Mouse (Mus musculus) cerebellum, adult 2 months (tissue): Measurements from ENCODE around the gene Gkap1. TPM values are rescaled to one million over a fixed set of nuclear protein-coding genes. Genes with fewer than 3 reads are reported as not detected.

ENCODE experiments used
- DNase-seq, 2 experiments: peaks; one replicate each; pipeline ENCODE4 v3.0.0; 2021
- H3K27ac ChIP-seq: fragments of 200-500 bp; 2 replicates; pipeline ENCODE4 v1.5.1; 2012; ENCODE audit warnings: low read length, control low read depth, inconsistent platforms; ENCODE audit not compliant: insufficient read depth
- H3K27me3 ChIP-seq: fragments of 200-500 bp; 2 replicates; pipeline ENCODE4 v1.6.1; 2012; ENCODE audit warnings: inconsistent platforms, mild to moderate bottlenecking, low read length, moderate library complexity; ENCODE audit not compliant: control insufficient read depth, insufficient read depth
- H3K4me1 ChIP-seq: fragments of 200-500 bp; 2 replicates; pipeline ENCODE4 v1.6.1; 2011; ENCODE audit warnings: low read length; ENCODE audit not compliant: control insufficient read depth, insufficient read depth
- H3K4me3 ChIP-seq: fragments of 200-500 bp; replicated peaks from 2 replicates; pipeline ENCODE3; 2011; ENCODE audit warnings: mild to moderate bottlenecking, low read depth, low read length, control low read depth; ENCODE audit not compliant: insufficient read depth
- CTCF ChIP-seq: fragments of 200-500 bp; IDR thresholded peaks from 2 replicates; pipeline ENCODE4 v1.5.1; 2011; ENCODE audit warnings: low read depth, mild to moderate bottlenecking, control low read depth, low read length, moderate library complexity, borderline replicate concordance; ENCODE audit not compliant: insufficient read depth
- POLR2A ChIP-seq: fragments of 200-500 bp; IDR thresholded peaks from 2 replicates; pipeline ENCODE4 v1.6.1; 2011; ENCODE audit warnings: low read length, control low read depth, borderline replicate concordance; ENCODE audit not compliant: insufficient read depth
- WGBS: fragments of 180-500 bp; shearing (Covaris S2); methylation state at CpG from one replicate; pipeline ENCODE4 v1.1.7; 2018; 5-methylcytosine and 5-hydroxymethylcytosine counted together
- polyA plus RNA-seq: library from polyadenylated mRNA; depleted of rRNA; stranded (reverse); fragments of >200 nt; gene quantifications from 2 replicates; pipeline ENCODE4 v1.2.3, GENCODE M21; 2012

Gene Gkap1
- polyA plus RNA-seq, 1 experiment = 30.0 TPM

GRCm38 (mm10) chr13:58302421-58303145 lies 27.1 kb upstream of the Gkap1 start:
- DNase-seq = peak; percentile 42 to 54
- WGBS = 28% methylated on average over 9 of the region's 9 CpGs
- TF ChIP-seq CTCF = no peak
- no peak for TF ChIP-seq POLR2A
- no peak overlapping the region for H3K27ac ChIP-seq
- no peaks in the 10 kb centered on the region for H3K27me3 ChIP-seq
- H3K4me3 ChIP-seq = no peak overlapping the region
- 0 out of 2 replicates have a peak, but pooled peaks cover 6% of the 10 kb centered on the region for H3K4me1 ChIP-seq

- H3K4me1 ChIP-seq = 0 out of 2 replicates have a peak, but pooled peaks cover 6% of the 10 kb centered on the region
- no peaks in the 10 kb centered on the region for H3K27me3 ChIP-seq
- WGBS = 97% methylated on average over 6 of the region's 6 CpGs
- no peak overlapping the region for H3K4me3 ChIP-seq
- DNase-seq = no peak
- H3K27ac ChIP-seq = no peak overlapping the region
- TF ChIP-seq CTCF (no peak), POLR2A (no peak)
These were observed 26.5 kb upstream of the Gkap1 start for GRCm38 (mm10) chr13:58301961-58302360.

GRCm38 (mm10) chr13:58298756-58299155 lies 23.3 kb upstream of the Gkap1 start:
- Histone ChIP-seq H3K4me3 (no peak overlapping the region), H3K27ac (no peak overlapping the region), H3K4me1 (0 out of 2 replicates have a peak, but pooled peaks cover 6% of the 10 kb centered on the region), H3K27me3 (no peaks in the 10 kb centered on the region)
- WGBS = 92% methylated on average over 3 of the region's 3 CpGs
- TF ChIP-seq POLR2A = no peak
- TF ChIP-seq CTCF = no peak
- DNase-seq = no peak

- no peak overlapping the region for H3K4me3 ChIP-seq
- no peaks in the 10 kb centered on the region for H3K27me3 ChIP-seq
- WGBS = 83% methylated on average over 3 of the region's 3 CpGs
- TF ChIP-seq POLR2A = no peak
- no peak for TF ChIP-seq CTCF
- DNase-seq = no peak
- H3K27ac ChIP-seq = no peak overlapping the region
- no peaks in the 10 kb centered on the region for H3K4me1 ChIP-seq
These were observed 20.1 kb upstream of the Gkap1 start for GRCm38 (mm10) chr13:58295582-58295981.

GRCm38 (mm10) chr13:58292811-58293210 lies 17.3 kb upstream of the Gkap1 start:
- DNase-seq = no peak
- TF ChIP-seq CTCF (no peak), POLR2A (no peak)
- H3K4me3 ChIP-seq = no peak overlapping the region
- H3K27me3 ChIP-seq = no peaks in the 10 kb centered on the region
- H3K4me1 ChIP-seq = no peaks in the 10 kb centered on the region
- WGBS = 37% methylated on average over 5 of the region's 5 CpGs
- H3K27ac ChIP-seq = no peak overlapping the region

- Histone ChIP-seq H3K4me1 (no peaks in the 10 kb centered on the region), H3K4me3 (no peak overlapping the region), H3K27me3 (no peaks in the 10 kb centered on the region), H3K27ac (no peak overlapping the region)
- WGBS = 78% methylated on average over 1 of the region's 1 CpGs
- no peak for DNase-seq
- TF ChIP-seq POLR2A (no peak), CTCF (no peak)
These were observed 13.8 kb upstream of the Gkap1 start for GRCm38 (mm10) chr13:58289308-58289707.

GRCm38 (mm10) chr13:58287822-58288221 lies 12.3 kb upstream of the Gkap1 start:
- TF ChIP-seq POLR2A = no peak
- peak; percentile 95 for TF ChIP-seq CTCF
- 15% methylated on average over 13 of the region's 13 CpGs for WGBS
- H3K27me3 ChIP-seq = no peaks in the 10 kb centered on the region
- no peaks in the 10 kb centered on the region for H3K4me1 ChIP-seq
- no peak overlapping the region for H3K27ac ChIP-seq
- no peak overlapping the region for H3K4me3 ChIP-seq
- peak; percentile 68 to 81 for DNase-seq

- H3K27me3 ChIP-seq = no peaks in the 10 kb centered on the region
- no peak overlapping the region for H3K27ac ChIP-seq
- TF ChIP-seq CTCF (no peak), POLR2A (no peak)
- H3K4me1 ChIP-seq = no peaks in the 10 kb centered on the region
- DNase-seq = no peak
- no peak overlapping the region for H3K4me3 ChIP-seq
- 56% methylated on average over 4 of the region's 4 CpGs for WGBS
These were observed 8.0 kb upstream of the Gkap1 start for GRCm38 (mm10) chr13:58283466-58283865.
